Mouse (Mus musculus) limb, embryonic 12.5 days (tissue): ENCODE data around the gene 1700016H13Rik. TPM values are rescaled to one million over a fixed set of nuclear protein-coding genes. Genes with fewer than 3 reads are reported as not detected.

ENCODE experiments used
- ATAC-seq: fragments of 200-750 bp; cut with Nextera tagmentation; 2 replicates; pipeline ENCODE4 v1.8.0; 2017; ENCODE audit warnings: low read depth, moderate TSS enrichment; ENCODE audit not compliant: insufficient number of reproducible peaks, insufficient read depth, low FRiP score, low TSS enrichment
- H3K27ac ChIP-seq: fragments of 300-500 bp; sonication (generic); 2 replicates; pipeline ENCODE4 v1.5.1; 2016; ENCODE audit warnings: mild to moderate bottlenecking, moderate library complexity
- H3K27me3 ChIP-seq: fragments of 300-500 bp; sonication (generic); 2 replicates; pipeline ENCODE4 v1.6.1; 2016; ENCODE audit warnings: mild to moderate bottlenecking, moderate library complexity
- H3K36me3 ChIP-seq: fragments of 300-500 bp; sonication (generic); 2 replicates; pipeline ENCODE4 v1.6.1; 2016; ENCODE audit warnings: mild to moderate bottlenecking, moderate library complexity
- H3K4me1 ChIP-seq: fragments of 300-500 bp; sonication (generic); replicated peaks from 2 replicates; pipeline ENCODE4 v1.6.1; 2016
- H3K4me2 ChIP-seq: fragments of 300-500 bp; sonication (generic); 2 replicates; pipeline ENCODE4 v1.6.1; 2016; ENCODE audit warnings: mild to moderate bottlenecking, moderate library complexity
- H3K4me3 ChIP-seq: fragments of 300-500 bp; sonication (generic); replicated peaks from 2 replicates; pipeline ENCODE4 v1.5.1; 2016; ENCODE audit warnings: mild to moderate bottlenecking
- H3K9ac ChIP-seq: fragments of 300-500 bp; sonication (generic); replicated peaks from 2 replicates; pipeline ENCODE4 v1.6.1; 2016; ENCODE audit warnings: mild to moderate bottlenecking, moderate library complexity
- H3K9me3 ChIP-seq: fragments of 300-500 bp; sonication (generic); 2 replicates; pipeline ENCODE4 v1.6.1; 2016; ENCODE audit warnings: mild to moderate bottlenecking, moderate library complexity
- WGBS: fragments of 180-500 bp; shearing (Covaris S2); methylation state at CpG from one replicate; pipeline ENCODE4 v1.1.7; 2016; 5-methylcytosine and 5-hydroxymethylcytosine counted together
- polyA plus RNA-seq: library from polyadenylated mRNA; unstranded; fragments of >200 nt; fragmentation: Nextera tagmentation; extraction: Ambion mirVana; gene quantifications from 2 replicates; pipeline ENCODE4 v1.2.1, GENCODE M21; 2016

Gene 1700016H13Rik
- polyA plus RNA-seq, 1 experiment from 2014 or later = 0.23 TPM

GRCm38 (mm10) chr5:103603115-103603893 lies 52.5 kb downstream of the 1700016H13Rik start:
- 84% methylated on average over 11 of the region's 11 CpGs for WGBS

GRCm38 (mm10) chr5:103598881-103599280 lies 56.9 kb downstream of the 1700016H13Rik start:
- H3K4me2 ChIP-seq = no peak overlapping the region
- H3K4me3 ChIP-seq = no peak overlapping the region
- 79% methylated on average over 5 of the region's 5 CpGs for WGBS
- H3K9me3 ChIP-seq = no peaks in the 10 kb centered on the region
- H3K27ac ChIP-seq = no peak overlapping the region
- peaks cover 17% of the 10 kb centered on the region for H3K4me1 ChIP-seq
- H3K27me3 ChIP-seq = no peaks in the 10 kb centered on the region
- no peaks in the 10 kb centered on the region; the same call in 1 of the 2 replicates for H3K36me3 ChIP-seq
- ATAC-seq = no peak
- no peak overlapping the region for H3K9ac ChIP-seq

More at GRCm38 (mm10) chr5:103603115-103603893, 52.5 kb downstream of the 1700016H13Rik start:
- H3K27me3 ChIP-seq = no peaks in the 10 kb centered on the region
- H3K4me2 ChIP-seq = no peak overlapping the region
- H3K4me1 ChIP-seq = 0 out of 2 replicates have a peak, but pooled peaks cover 5% of the 10 kb centered on the region
- no peak for ATAC-seq
- no peak overlapping the region for H3K4me3 ChIP-seq
- no peaks in the 10 kb centered on the region; the same call in 1 of the 2 replicates for H3K36me3 ChIP-seq
- H3K9me3 ChIP-seq = no peaks in the 10 kb centered on the region
- H3K27ac ChIP-seq = no peak overlapping the region
- no peak overlapping the region for H3K9ac ChIP-seq

GRCm38 (mm10) chr5:103598264-103598663 lies 57.5 kb downstream of the 1700016H13Rik start:
- H3K4me1 ChIP-seq = peaks cover 17% of the 10 kb centered on the region
- peaks cover 3% of the 10 kb centered on the region; the same call in 1 of the 2 replicates for H3K36me3 ChIP-seq
- ATAC-seq = no peak
- no peak overlapping the region for H3K9ac ChIP-seq
- no peaks in the 10 kb centered on the region for H3K9me3 ChIP-seq
- no peak overlapping the region for H3K4me3 ChIP-seq
- no peak overlapping the region for H3K27ac ChIP-seq
- no peak overlapping the region for H3K4me2 ChIP-seq
- H3K27me3 ChIP-seq = no peaks in the 10 kb centered on the region
- WGBS = 92% methylated on average over 9 of the region's 9 CpGs

Other genes starting within 250 kb of the 1700016H13Rik start
- 12.5 and 13.2 TPM in 2 replicates for gene Ptpn13, start 230.8 kb downstream of the 1700016H13Rik start, polyA plus RNA-seq
- 0.13 TPM in 1 of 2 replicates, not detected in the other for gene Slc10a6, start 26.6 kb downstream of the 1700016H13Rik start, polyA plus RNA-seq
- 4.6 and 7.4 TPM in 2 replicates for gene Aff1, start 36.4 kb upstream of the 1700016H13Rik start, polyA plus RNA-seq